Mouse (Mus musculus) kidney, adult 2 months (tissue): ENCODE measurements around the gene 5330417C22Rik.

Experiments used
- CTCF ChIP-seq: fragments of 200-500 bp; conservative IDR thresholded peaks from 2 replicates; pipeline ENCODE4 v1.5.1; 2011; ENCODE audit warnings: low read depth, mild to moderate bottlenecking, control low read depth, low read length, moderate library complexity, mixed read lengths; ENCODE audit not compliant: insufficient read depth, insufficient read length
- POLR2A ChIP-seq: fragments of 200-500 bp; IDR thresholded peaks from one replicate; pipeline ENCODE4 v1.6.1; 2011; ENCODE audit warnings: low read depth, low read length, control low read depth

DNA sequence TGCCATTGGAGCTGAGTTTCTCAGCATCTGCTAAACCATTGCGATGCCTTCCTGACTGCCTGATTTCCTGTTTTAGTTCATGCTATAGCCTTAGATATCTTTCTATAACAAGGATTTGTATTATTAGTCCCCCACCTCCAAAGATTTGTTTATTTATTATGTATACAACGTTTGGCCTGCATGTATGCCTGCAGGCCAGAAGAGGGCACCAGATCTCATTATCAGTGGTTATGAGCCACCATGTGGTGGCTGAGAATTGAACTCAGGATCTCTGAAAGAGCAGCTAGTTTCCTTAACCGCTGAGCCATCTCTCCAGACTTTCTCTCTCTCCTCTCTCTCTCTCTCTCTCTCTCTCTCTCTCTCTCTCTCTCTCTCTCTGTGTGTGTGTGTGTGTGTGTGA lies 46.4 kb downstream of the 5330417C22Rik start:
- TF ChIP-seq CTCF (peak; percentile 53), POLR2A (no peak)
